26 mouse cellular contexts compared by ENCODE assay signal in genomic region chr9:36923753-36924152, GRCm38 (mm10).
A peak's percentile ranks its signal among the peaks of the same experiment; 100 is the strongest.
DNase-seq lines count a peak whose midpoint lies in the region; ATAC-seq and TF ChIP-seq lines count a peak whose summit lies in the region.
"Had no signal": no experiment of that assay in that cellular context is flagged by ENCODE, and none has a peak within 500 bp of the region (broad histone marks: within the 10 kb centered on the region; RNA-seq: fewer than 3 reads in every experiment).

No protein-coding gene starts in this region.

- no peak for TF ChIP-seq EP300 in lung, postnatal 0 days (IDR thresholded peaks at IDR 0.05)

- H3K27me3 ChIP-seq in embryonic facial prominence, embryonic 14.5 days (replicated peaks; ENCODE audit: control insufficient read depth, insufficient read depth, low read length): no peaks in the 10 kb centered on the region
- no peaks in the 10 kb centered on the region for H3K27me3 ChIP-seq in embryonic facial prominence, embryonic 10.5 days (replicated peaks; ENCODE audit: low read depth, poor library complexity, severe bottlenecking)
- H3K27me3 ChIP-seq in midbrain, embryonic 13.5 days: no peaks in the 10 kb centered on the region
- no peaks in the 10 kb centered on the region for H3K27me3 ChIP-seq in midbrain, embryonic 10.5 days (ENCODE audit: low read depth, poor library complexity, severe bottlenecking)
- no peaks in the 10 kb centered on the region for H3K27me3 ChIP-seq in neural tube, embryonic 12.5 days (replicated peaks)
- H3K27me3 ChIP-seq in neural tube, embryonic 14.5 days (ENCODE audit: control insufficient read depth, insufficient read depth, low read length): no peaks in the 10 kb centered on the region
- no peaks in the 10 kb centered on the region for H3K27me3 ChIP-seq in lung, postnatal 0 days (replicated peaks; ENCODE audit: insufficient read depth, low read length)
- H3K27me3 ChIP-seq: embryonic facial prominence, embryonic 12.5 days; forebrain, embryonic 13.5 days; heart, embryonic 13.5 days had no signal

- H3K27ac ChIP-seq in embryonic facial prominence, embryonic 14.5 days (replicated peaks; ENCODE audit: low read depth, low read length): no peak overlapping the region
- H3K27ac ChIP-seq in embryonic facial prominence, embryonic 10.5 days (replicated peaks): no peak overlapping the region
- H3K27ac ChIP-seq in midbrain, embryonic 13.5 days: peak overlapping the region; percentile 83; the same call in 1 of the 2 replicates
- H3K27ac ChIP-seq in midbrain, embryonic 10.5 days (replicated peaks): no peak overlapping the region
- H3K27ac ChIP-seq in neural tube, embryonic 12.5 days: 0 out of 2 replicates have a peak overlapping the region, but pooled peaks have one; percentile 20
- peak overlapping the region; percentile 22; the same call in 1 of the 2 replicates for H3K27ac ChIP-seq in neural tube, embryonic 14.5 days (ENCODE audit: low read depth, low read length)
- H3K27ac ChIP-seq in lung, postnatal 0 days (ENCODE audit: low read length): no peak overlapping the region
- H3K27ac ChIP-seq: embryonic facial prominence, embryonic 12.5 days; forebrain, embryonic 10.5 days; heart, adult 2 months; heart, embryonic 10.5 days; heart, embryonic 13.5 days had no signal

- no peak overlapping the region for H3K9ac ChIP-seq in embryonic facial prominence, embryonic 14.5 days (ENCODE audit: low read depth, low read length)
- H3K9ac ChIP-seq in midbrain, embryonic 13.5 days (replicated peaks): no peak overlapping the region
- H3K9ac ChIP-seq in neural tube, embryonic 12.5 days: no peak overlapping the region
- no peak overlapping the region for H3K9ac ChIP-seq in neural tube, embryonic 14.5 days (replicated peaks; ENCODE audit: low read depth, low read length)
- no peak overlapping the region for H3K9ac ChIP-seq in lung, postnatal 0 days (replicated peaks; ENCODE audit: low read depth)
- H3K9ac ChIP-seq: embryonic facial prominence, embryonic 12.5 days; forebrain, embryonic 13.5 days; heart, embryonic 13.5 days had no signal

- DNase-seq in embryonic facial prominence, embryonic 14.5 days (ENCODE audit: low spot score): peak; percentile 45
- DNase-seq in embryonic facial prominence, embryonic 10.5 days (ENCODE audit: low spot score): no peak
- DNase-seq in midbrain, embryonic 10.5 days (ENCODE audit: low spot score): no peak
- no peak for DNase-seq in neural tube, embryonic 10.5 days (ENCODE audit: extremely low spot score, low spot score)
- DNase-seq in lung, postnatal 0 days (ENCODE audit: low spot score): no peak
- DNase-seq: adrenal gland, postnatal 10 days; adrenal gland, postnatal 36 days; cerebellum, adult 18-20 months; cerebellum, adult 9-10 months; cerebellum, postnatal 14 days; gastrocnemius, postnatal 10 days; gastrocnemius, postnatal 36 days; heart, adult 2 months; heart, postnatal 14 days; heart, postnatal 4 days had no signal

- peaks cover 7% of the 10 kb centered on the region; the same call in 1 of the 2 replicates for H3K4me1 ChIP-seq in embryonic facial prominence, embryonic 14.5 days (ENCODE audit: control insufficient read depth, insufficient read depth, low read length)
- peaks cover 13% of the 10 kb centered on the region for H3K4me1 ChIP-seq in embryonic facial prominence, embryonic 10.5 days
- H3K4me1 ChIP-seq in midbrain, embryonic 13.5 days (replicated peaks): peaks cover 39% of the 10 kb centered on the region
- H3K4me1 ChIP-seq in midbrain, embryonic 10.5 days: peaks cover 33% of the 10 kb centered on the region
- H3K4me1 ChIP-seq in neural tube, embryonic 12.5 days: peaks cover 17% of the 10 kb centered on the region; the same call in 1 of the 2 replicates
- peaks cover 18% of the 10 kb centered on the region for H3K4me1 ChIP-seq in neural tube, embryonic 14.5 days (ENCODE audit: control insufficient read depth, insufficient read depth, low read length)
- H3K4me1 ChIP-seq in lung, postnatal 0 days (ENCODE audit: insufficient read depth, low read depth, low read length): no peaks in the 10 kb centered on the region
- H3K4me1 ChIP-seq: heart, embryonic 10.5 days; heart, embryonic 13.5 days had no signal

- H3K4me3 ChIP-seq in embryonic facial prominence, embryonic 14.5 days (ENCODE audit: low read depth, low read length): no peak overlapping the region
- no peak overlapping the region for H3K4me3 ChIP-seq in embryonic facial prominence, embryonic 10.5 days
- no peak overlapping the region for H3K4me3 ChIP-seq in midbrain, embryonic 13.5 days (replicated peaks)
- H3K4me3 ChIP-seq in midbrain, embryonic 10.5 days: no peak overlapping the region
- H3K4me3 ChIP-seq in neural tube, embryonic 12.5 days: no peak overlapping the region
- H3K4me3 ChIP-seq in neural tube, embryonic 14.5 days (ENCODE audit: low read depth, low read length): no peak overlapping the region
- H3K4me3 ChIP-seq in lung, postnatal 0 days (ENCODE audit: low read depth, low read length): no peak overlapping the region
- H3K4me3 ChIP-seq: embryonic facial prominence, embryonic 12.5 days; forebrain, embryonic 10.5 days; forebrain, embryonic 13.5 days; heart, adult 2 months; heart, embryonic 10.5 days; heart, embryonic 13.5 days had no signal

- TF ChIP-seq CTCF in lung, postnatal 0 days (IDR thresholded peaks at IDR 0.05): no peak

- no peaks in the 10 kb centered on the region for H3K9me3 ChIP-seq in embryonic facial prominence, embryonic 14.5 days (ENCODE audit: control insufficient read depth, low read length)
- H3K9me3 ChIP-seq in embryonic facial prominence, embryonic 10.5 days: no peaks in the 10 kb centered on the region
- H3K9me3 ChIP-seq in midbrain, embryonic 13.5 days: no peaks in the 10 kb centered on the region
- H3K9me3 ChIP-seq in midbrain, embryonic 10.5 days (replicated peaks): no peaks in the 10 kb centered on the region
- no peaks in the 10 kb centered on the region for H3K9me3 ChIP-seq in neural tube, embryonic 12.5 days
- no peaks in the 10 kb centered on the region for H3K9me3 ChIP-seq in neural tube, embryonic 14.5 days (ENCODE audit: control insufficient read depth, low read length)
- H3K9me3 ChIP-seq in lung, postnatal 0 days (ENCODE audit: low read length): no peaks in the 10 kb centered on the region
- H3K9me3 ChIP-seq: embryonic facial prominence, embryonic 12.5 days; forebrain, embryonic 10.5 days; forebrain, embryonic 13.5 days; heart, embryonic 10.5 days; heart, embryonic 13.5 days had no signal

- no peaks in the 10 kb centered on the region for H3K36me3 ChIP-seq in embryonic facial prominence, embryonic 14.5 days (ENCODE audit: control insufficient read depth, insufficient read depth, low read length)
- H3K36me3 ChIP-seq in embryonic facial prominence, embryonic 10.5 days (replicated peaks): peaks cover 31% of the 10 kb centered on the region
- no peaks in the 10 kb centered on the region for H3K36me3 ChIP-seq in midbrain, embryonic 13.5 days
- peaks cover 42% of the 10 kb centered on the region for H3K36me3 ChIP-seq in midbrain, embryonic 10.5 days
- peaks cover 12% of the 10 kb centered on the region; the same call in 1 of the 2 replicates for H3K36me3 ChIP-seq in neural tube, embryonic 12.5 days
- peaks cover 8% of the 10 kb centered on the region; the same call in 1 of the 2 replicates for H3K36me3 ChIP-seq in neural tube, embryonic 14.5 days (ENCODE audit: control insufficient read depth, insufficient read depth, low read length)
- no peaks in the 10 kb centered on the region for H3K36me3 ChIP-seq in lung, postnatal 0 days (ENCODE audit: insufficient read depth, low read length)
- H3K36me3 ChIP-seq: embryonic facial prominence, embryonic 12.5 days; heart, embryonic 10.5 days; heart, embryonic 13.5 days had no signal

- no peak for ATAC-seq in embryonic facial prominence, embryonic 14.5 days (ENCODE audit: low read depth)
- ATAC-seq in midbrain, embryonic 13.5 days: no peak
- ATAC-seq in neural tube, embryonic 12.5 days (ENCODE audit: low FRiP score, low read depth): no peak
- ATAC-seq in neural tube, embryonic 14.5 days (ENCODE audit: low read depth): no peak
- ATAC-seq in lung, postnatal 0 days: no peak
- ATAC-seq: forebrain, embryonic 13.5 days; forebrain, embryonic 16.5 days; hindbrain, embryonic 16.5 days; Patski had no signal

- no peak overlapping the region for H3K4me2 ChIP-seq in embryonic facial prominence, embryonic 14.5 days (ENCODE audit: low read depth, low read length)
- H3K4me2 ChIP-seq in midbrain, embryonic 13.5 days (replicated peaks): no peak overlapping the region
- H3K4me2 ChIP-seq in neural tube, embryonic 12.5 days (replicated peaks): no peak overlapping the region
- H3K4me2 ChIP-seq in neural tube, embryonic 14.5 days (ENCODE audit: low read depth, low read length): no peak overlapping the region
- H3K4me2 ChIP-seq in lung, postnatal 0 days (replicated peaks; ENCODE audit: low read depth, low read length): no peak overlapping the region
- H3K4me2 ChIP-seq: embryonic facial prominence, embryonic 12.5 days; forebrain, embryonic 13.5 days; heart, embryonic 13.5 days had no signal

- WGBS in embryonic facial prominence, embryonic 14.5 days: 85% methylated on average over 5 of the region's 5 CpGs
- 92% methylated on average over 5 of the region's 5 CpGs for WGBS in embryonic facial prominence, embryonic 10.5 days
- 82% methylated on average over 5 of the region's 5 CpGs for WGBS in midbrain, embryonic 13.5 days
- 79% methylated on average over 5 of the region's 5 CpGs for WGBS in midbrain, embryonic 10.5 days
- WGBS in neural tube, embryonic 12.5 days: 90% methylated on average over 5 of the region's 5 CpGs
- WGBS in neural tube, embryonic 14.5 days: 93% methylated on average over 5 of the region's 5 CpGs
- WGBS in lung, postnatal 0 days: 66% methylated on average over 5 of the region's 5 CpGs

Comparison
In these comparisons a context has a peak if more than half of its experiments do, and no peak if none do; other contexts are left out.
1. H3K27ac ChIP-seq: peak in midbrain, embryonic 13.5 days (single experiment), neural tube, embryonic 12.5 days (single experiment) and neural tube, embryonic 14.5 days (single experiment); none in embryonic facial prominence, embryonic 14.5 days (single experiment), embryonic facial prominence, embryonic 10.5 days (single experiment), midbrain, embryonic 10.5 days (single experiment) and lung, postnatal 0 days (single experiment).